Mouse (Mus musculus) hindbrain, embryonic 15.5 days (tissue): Measurements from ENCODE around the gene Vgll2. TPM values are rescaled to one million over a fixed set of nuclear protein-coding genes. Genes with fewer than 3 reads are reported as not detected.

ENCODE experiments used
- ATAC-seq: fragments of 200-750 bp; cut with Nextera tagmentation; 2 replicates; pipeline ENCODE4 v1.8.0; 2017; ENCODE audit warnings: low read depth, moderate number of reproducible peaks, moderate TSS enrichment; ENCODE audit not compliant: low FRiP score
- H3K27ac ChIP-seq: fragments of 300-500 bp; sonication (generic); replicated peaks from 2 replicates; pipeline ENCODE4 v1.5.1; 2015; ENCODE audit warnings: mild to moderate bottlenecking, inconsistent platforms
- H3K27me3 ChIP-seq: fragments of 300-500 bp; sonication (generic); 2 replicates; pipeline ENCODE4 v1.6.1; 2015; ENCODE audit warnings: control low read depth, inconsistent platforms
- H3K36me3 ChIP-seq: fragments of 300-500 bp; sonication (generic); 2 replicates; pipeline ENCODE4 v1.6.1; 2015; ENCODE audit warnings: control low read depth, inconsistent platforms
- H3K4me1 ChIP-seq: fragments of 300-500 bp; sonication (generic); replicated peaks from 2 replicates; pipeline ENCODE4 v1.6.1; 2015; ENCODE audit warnings: control low read depth, inconsistent platforms
- H3K4me2 ChIP-seq: fragments of 300-500 bp; sonication (generic); 2 replicates; pipeline ENCODE4 v1.6.1; 2015; ENCODE audit warnings: moderate library complexity, mild to moderate bottlenecking, inconsistent platforms
- H3K4me3 ChIP-seq: fragments of 300-500 bp; sonication (generic); 2 replicates; pipeline ENCODE4 v1.5.1; 2015; ENCODE audit warnings: mild to moderate bottlenecking, inconsistent platforms
- H3K9ac ChIP-seq: fragments of 300-500 bp; sonication (generic); 2 replicates; pipeline ENCODE4 v1.6.1; 2015; ENCODE audit warnings: inconsistent platforms
- H3K9me3 ChIP-seq: fragments of 300-500 bp; sonication (generic); 2 replicates; pipeline ENCODE4 v1.6.1; 2016; ENCODE audit warnings: control low read depth, inconsistent platforms
- WGBS: fragments of 180-500 bp; shearing (Covaris S2); methylation state at CpG from one replicate; pipeline ENCODE4 v1.1.7; 2015; 5-methylcytosine and 5-hydroxymethylcytosine counted together
- polyA plus RNA-seq: library from polyadenylated mRNA; unstranded; fragments of >200 nt; fragmentation: Nextera tagmentation; extraction: Ambion mirVana; gene quantifications from 2 replicates; pipeline ENCODE4 v1.2.1, GENCODE M21; 2015

Gene Vgll2
- 0.17 and 0.19 TPM in 2 replicates for polyA plus RNA-seq

DNA sequence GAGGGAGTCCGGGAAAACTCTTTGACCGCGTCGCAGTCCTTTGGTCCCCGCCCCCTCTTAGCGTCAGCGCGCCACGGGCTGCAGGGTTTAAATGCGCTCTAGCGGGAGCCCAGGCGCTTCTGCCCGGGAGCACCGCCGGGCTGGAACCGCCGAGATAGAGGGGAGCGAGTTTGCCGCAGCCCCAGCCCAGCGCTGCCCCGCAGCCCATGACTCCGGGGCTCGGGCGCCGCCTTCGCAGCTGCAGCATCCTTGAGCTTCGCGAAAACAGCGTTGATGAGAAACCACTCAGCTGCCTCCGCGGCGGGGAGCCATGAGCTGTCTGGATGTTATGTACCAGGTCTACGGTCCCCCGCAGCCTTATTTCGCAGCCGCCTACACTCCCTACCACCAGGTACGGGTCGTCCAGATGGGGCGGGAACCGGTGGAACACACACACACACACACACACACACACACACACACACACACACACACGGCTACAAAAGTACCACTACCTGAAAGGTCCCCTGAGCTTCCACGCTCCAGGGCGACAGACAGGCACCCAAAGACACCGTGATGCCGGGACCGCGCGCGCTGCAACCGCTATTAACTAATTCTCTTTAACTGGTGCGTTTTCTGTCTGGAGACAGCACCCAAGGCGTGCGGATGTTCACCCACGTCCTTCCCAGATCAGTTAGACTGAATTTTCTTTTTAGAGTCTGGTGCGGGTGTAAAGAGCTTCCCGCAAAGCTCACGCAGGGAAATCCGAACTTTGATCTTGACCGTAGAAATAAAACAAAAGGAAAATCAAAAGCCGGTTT is at the start of gene Vgll2:
Gene Vgll2, plus strand, starts transcription at position 90 of the 800 bp plus-strand sequence.
- H3K4me1 ChIP-seq, result peaks cover 19% of the 10 kb centered on the region
- no peak within 1 kb of the TSS for H3K27ac ChIP-seq
- peak within 1 kb of the TSS; percentile 47 for H3K4me3 ChIP-seq
- no peaks in the 10 kb centered on the region for H3K9me3 ChIP-seq
- under 1% methylated on average over 60 of the region's 60 CpGs for WGBS
- peak within 1 kb of the TSS; percentile 89 for H3K4me2 ChIP-seq
- peak; percentile 86 for ATAC-seq
- peak within 1 kb of the TSS; percentile 22; the same call in 1 of the 2 replicates for H3K9ac ChIP-seq
- H3K36me3 ChIP-seq, result no peaks in the 10 kb centered on the region
- peaks cover 76% of the 10 kb centered on the region for H3K27me3 ChIP-seq

DNA sequence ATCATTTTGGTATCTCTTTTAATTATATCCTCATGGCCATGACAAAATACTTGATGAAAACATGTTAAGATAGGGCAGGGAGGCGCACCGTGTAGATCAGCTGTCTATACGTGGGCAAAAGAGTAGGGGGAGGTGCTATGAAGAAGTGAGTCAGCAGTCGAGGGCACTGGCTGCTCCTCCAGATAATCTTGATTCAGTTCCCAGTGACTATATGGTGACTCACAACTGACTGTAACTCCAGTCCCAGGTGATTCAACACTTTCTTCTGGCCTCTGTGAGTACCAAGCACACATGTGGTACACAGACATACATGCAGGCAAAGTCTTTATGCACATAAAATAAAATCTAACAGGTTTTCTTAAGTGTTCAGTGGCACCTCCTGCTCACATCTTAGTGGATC is 47.2 kb upstream of the Vgll2 start:
- Histone ChIP-seq H3K4me2 (no peak overlapping the region), H3K4me1 (no peaks in the 10 kb centered on the region), H3K9me3 (no peaks in the 10 kb centered on the region), H3K27me3 (no peaks in the 10 kb centered on the region), H3K36me3 (no peaks in the 10 kb centered on the region), H3K27ac (no peak overlapping the region), H3K9ac (no peak overlapping the region), H3K4me3 (no peak overlapping the region)
- ATAC-seq, result no peak
- WGBS, result 91% methylated on average over 4 of the region's 4 CpGs

DNA sequence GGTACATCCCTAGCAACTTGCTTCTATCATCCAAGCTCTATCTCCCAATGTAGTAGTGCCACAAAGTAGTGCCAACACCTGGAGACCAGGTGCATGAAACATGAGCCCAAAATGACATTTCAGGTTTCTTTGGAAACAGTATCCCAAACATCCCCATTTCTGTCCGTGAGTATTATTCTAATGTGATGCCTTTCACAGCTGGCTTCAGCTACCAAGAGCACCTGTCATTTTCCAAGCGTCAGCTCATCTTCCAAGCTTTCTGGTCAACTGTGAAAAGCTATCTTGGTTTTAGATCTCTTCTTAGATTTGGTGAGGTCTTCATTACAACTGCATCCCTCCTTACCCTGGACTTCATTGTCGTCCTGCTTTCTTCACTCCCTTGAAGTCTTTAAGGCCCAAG is 46.7 kb upstream of the Vgll2 start:
- H3K27ac ChIP-seq, result no peak overlapping the region
- no peaks in the 10 kb centered on the region for H3K27me3 ChIP-seq
- H3K4me1 ChIP-seq, result no peaks in the 10 kb centered on the region
- H3K4me2 ChIP-seq, result no peak overlapping the region
- H3K9ac ChIP-seq, result no peak overlapping the region
- no peaks in the 10 kb centered on the region for H3K36me3 ChIP-seq
- ATAC-seq, result no peak
- H3K9me3 ChIP-seq, result no peaks in the 10 kb centered on the region
- H3K4me3 ChIP-seq, result no peak overlapping the region
- WGBS, result 95% methylated on average over 3 of the region's 3 CpGs

DNA sequence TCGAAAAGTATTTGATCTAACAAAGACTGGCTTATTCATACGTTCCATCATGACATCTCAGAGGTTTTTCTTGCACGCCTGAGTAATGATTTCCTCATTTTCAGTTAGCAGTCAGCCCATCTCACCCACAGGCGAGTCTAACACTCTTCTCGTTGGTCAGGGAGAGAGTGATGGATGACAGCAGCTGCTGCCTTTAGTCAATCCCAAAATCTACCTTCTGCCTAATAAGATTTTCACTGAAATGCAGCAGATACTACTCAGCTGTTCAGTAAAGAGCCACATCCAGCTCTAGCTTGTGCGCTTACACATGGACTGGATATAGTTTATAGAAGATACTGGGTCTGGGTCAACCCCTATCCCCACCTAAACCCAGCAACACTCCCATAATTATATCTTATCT is 40.7 kb upstream of the Vgll2 start:
- WGBS, result 77% methylated on average over 6 of the region's 6 CpGs

DNA sequence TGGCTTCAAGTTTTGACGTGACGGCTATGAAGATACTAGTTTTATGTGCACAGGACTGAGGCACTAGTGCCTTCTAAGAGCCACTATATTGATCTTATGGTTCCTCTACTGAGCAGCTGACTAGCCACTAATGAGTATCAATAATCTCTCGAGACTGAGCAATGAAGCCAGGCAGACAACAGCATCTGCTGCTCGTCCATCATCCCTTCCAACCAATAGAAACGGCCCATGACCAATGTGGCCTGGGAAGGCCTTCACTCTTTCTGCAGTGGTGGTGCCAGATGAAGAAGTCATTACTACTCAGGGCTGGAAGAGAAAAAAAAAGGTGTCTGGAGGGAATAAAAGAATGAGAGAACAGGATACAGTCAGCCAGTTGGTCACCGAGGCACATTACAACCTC is 39.9 kb upstream of the Vgll2 start:
- H3K27ac ChIP-seq, result no peak overlapping the region
- H3K27me3 ChIP-seq, result no peaks in the 10 kb centered on the region
- H3K4me3 ChIP-seq, result no peak overlapping the region
- no peaks in the 10 kb centered on the region for H3K9me3 ChIP-seq
- no peak overlapping the region for H3K4me2 ChIP-seq
- no peak for ATAC-seq
- WGBS, result 72% methylated on average over 6 of the region's 6 CpGs
- no peak overlapping the region for H3K9ac ChIP-seq
- H3K4me1 ChIP-seq, result no peaks in the 10 kb centered on the region
- no peaks in the 10 kb centered on the region for H3K36me3 ChIP-seq

More for the DNA sequence above, 40.7 kb upstream of the Vgll2 start:
- ATAC-seq, result no peak
- Histone ChIP-seq H3K4me3 (no peak overlapping the region), H3K27ac (no peak overlapping the region), H3K4me2 (no peak overlapping the region), H3K9ac (no peak overlapping the region), H3K27me3 (no peaks in the 10 kb centered on the region), H3K9me3 (no peaks in the 10 kb centered on the region), H3K4me1 (no peaks in the 10 kb centered on the region), H3K36me3 (no peaks in the 10 kb centered on the region)

DNA sequence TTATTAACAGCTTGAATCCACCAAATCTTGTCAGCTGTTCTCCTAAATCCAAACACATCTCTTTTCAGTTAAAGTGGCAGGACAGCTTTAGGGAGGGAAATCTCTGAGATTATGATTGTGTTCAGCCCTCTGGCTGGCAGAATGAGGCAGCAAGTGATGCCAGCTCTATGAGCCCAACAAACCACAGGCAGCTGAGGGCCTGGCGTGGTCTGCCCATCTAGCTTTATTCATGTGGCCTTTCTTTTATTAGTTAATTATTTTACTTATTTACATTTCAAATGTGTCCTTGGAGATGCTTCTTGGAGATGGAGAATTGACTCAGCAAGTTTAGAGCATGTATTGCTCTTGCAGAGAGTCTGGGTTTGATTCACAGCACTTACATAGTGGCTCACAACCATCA is 3.8 kb upstream of the Vgll2 start:
- WGBS, result 41% methylated on average over 1 of the region's 1 CpGs
- Histone ChIP-seq H3K9me3 (no peaks in the 10 kb centered on the region), H3K4me1 (peaks cover 13% of the 10 kb centered on the region), H3K27me3 (peaks cover 37% of the 10 kb centered on the region), H3K4me2 (no peak overlapping the region), H3K27ac (no peak overlapping the region), H3K36me3 (no peaks in the 10 kb centered on the region), H3K4me3 (no peak overlapping the region), H3K9ac (no peak overlapping the region)
- ATAC-seq, result no peak

DNA sequence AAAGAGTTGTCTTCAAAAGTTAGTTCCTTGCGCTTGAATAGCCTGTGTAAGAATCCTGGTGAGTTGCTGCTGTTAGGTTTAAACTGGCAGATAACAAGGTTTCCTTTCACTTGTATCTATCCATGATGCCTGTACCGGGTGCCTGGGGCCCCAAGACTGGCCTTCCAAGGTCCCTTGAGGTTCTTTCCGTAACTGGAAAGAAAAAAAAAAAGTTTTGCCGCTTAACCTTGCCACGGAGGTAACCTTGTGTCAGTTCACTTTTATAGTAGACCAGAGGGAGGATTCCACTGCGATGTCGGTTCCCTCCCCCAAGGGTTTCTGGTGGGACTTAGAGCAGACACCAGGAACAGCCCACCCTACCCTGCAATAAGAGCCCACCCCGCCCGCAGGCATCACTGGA is 1.1 kb upstream of the Vgll2 start:
- Histone ChIP-seq H3K27ac (no peak overlapping the region), H3K9ac (no peak overlapping the region), H3K27me3 (peaks cover 64% of the 10 kb centered on the region), H3K36me3 (no peaks in the 10 kb centered on the region), H3K4me3 (no peak overlapping the region), H3K9me3 (no peaks in the 10 kb centered on the region), H3K4me2 (no peak overlapping the region), H3K4me1 (peaks cover 13% of the 10 kb centered on the region)
- no peak for ATAC-seq
- WGBS, result 1% methylated on average over 9 of the region's 9 CpGs

DNA sequence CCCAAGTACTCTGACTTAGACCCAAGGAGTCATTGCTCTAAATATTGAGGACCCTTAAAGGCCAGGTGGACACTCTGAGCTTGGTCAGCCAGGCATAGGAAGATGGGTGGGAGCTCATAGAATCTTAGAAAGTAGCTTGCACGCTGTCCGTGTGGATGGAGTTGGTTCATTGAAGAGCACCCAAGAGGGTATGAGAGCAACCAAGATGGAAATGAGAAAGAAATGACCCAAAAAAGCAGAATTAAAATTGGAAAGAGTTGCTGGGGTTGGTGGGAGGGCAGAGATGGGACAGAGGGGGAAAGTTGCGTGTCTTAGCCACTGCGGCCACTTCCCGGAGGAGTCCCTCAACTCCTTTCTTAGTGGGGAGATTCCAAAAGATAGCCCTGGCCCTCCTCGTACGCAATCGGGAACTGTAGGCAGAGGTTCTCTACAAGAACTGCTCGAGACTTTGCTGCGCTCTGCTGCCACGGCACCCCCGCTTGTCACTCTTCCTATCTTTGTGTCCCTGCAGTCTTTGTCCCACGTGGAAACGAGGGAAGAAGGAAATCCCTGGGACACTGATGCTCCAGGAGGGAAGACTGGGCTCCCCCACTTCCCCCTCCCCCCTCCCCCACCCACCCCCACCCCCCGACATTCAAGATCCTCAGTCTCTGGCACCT is 437 bp upstream of the Vgll2 start:
- H3K27ac ChIP-seq, result no peak overlapping the region
- H3K9me3 ChIP-seq, result no peaks in the 10 kb centered on the region
- no peaks in the 10 kb centered on the region for H3K36me3 ChIP-seq
- peak overlapping the region; percentile 47 for H3K4me3 ChIP-seq
- H3K9ac ChIP-seq, result no peak overlapping the region
- H3K4me1 ChIP-seq, result peaks cover 13% of the 10 kb centered on the region
- H3K27me3 ChIP-seq, result peaks cover 69% of the 10 kb centered on the region
- H3K4me2 ChIP-seq, result peak overlapping the region; percentile 89
- WGBS, result under 1% methylated on average over 15 of the region's 15 CpGs
- peak; percentile 59 for ATAC-seq

DNA sequence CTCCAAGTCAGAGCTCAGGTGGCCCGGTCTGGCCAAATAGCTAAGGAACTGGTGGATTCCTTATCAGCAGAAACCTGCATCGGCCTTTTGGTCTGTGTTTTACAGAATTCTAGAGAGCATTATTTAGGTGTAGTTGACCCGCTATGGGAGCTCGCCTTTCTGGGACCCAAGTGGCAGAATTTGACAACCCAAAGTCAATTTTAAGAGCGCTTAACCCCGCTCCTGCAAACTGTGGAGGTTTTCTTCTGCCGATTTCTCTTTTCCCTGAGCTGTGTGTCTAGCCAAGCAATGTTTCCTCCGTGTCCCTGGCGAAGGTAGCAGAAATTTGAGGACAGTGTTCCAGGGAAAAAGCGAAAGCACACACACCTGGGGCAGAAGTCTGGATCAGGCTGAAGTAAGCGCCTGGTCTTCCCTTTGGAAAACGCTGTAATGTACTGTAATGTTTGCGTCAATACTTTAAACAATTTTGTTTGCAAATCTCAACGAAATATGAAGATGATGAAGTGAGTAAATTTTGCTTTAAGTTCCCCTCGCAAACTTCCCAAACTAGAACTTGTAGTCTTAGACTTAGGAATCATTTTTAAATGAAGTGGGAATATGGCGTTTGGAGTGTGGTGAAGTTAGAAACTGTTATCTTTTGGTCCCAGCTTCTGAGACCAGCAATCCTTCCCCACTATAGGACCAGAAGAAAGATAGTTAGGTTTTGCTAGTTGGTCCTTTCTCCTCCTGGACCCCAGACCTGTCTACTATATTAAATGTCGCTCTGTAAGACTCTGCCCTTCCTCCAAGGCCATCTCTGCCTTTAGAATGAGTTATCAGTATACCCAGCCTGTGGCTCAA is 1.1 kb downstream of the Vgll2 start:
- Histone ChIP-seq H3K36me3 (no peaks in the 10 kb centered on the region), H3K4me2 (peak overlapping the region; percentile 89), H3K4me3 (peak overlapping the region; percentile 47), H3K9me3 (no peaks in the 10 kb centered on the region), H3K4me1 (peaks cover 24% of the 10 kb centered on the region), H3K9ac (no peak overlapping the region), H3K27me3 (peaks cover 81% of the 10 kb centered on the region), H3K27ac (no peak overlapping the region)
- WGBS, result 4% methylated on average over 17 of the region's 17 CpGs
- ATAC-seq, result no peak

DNA sequence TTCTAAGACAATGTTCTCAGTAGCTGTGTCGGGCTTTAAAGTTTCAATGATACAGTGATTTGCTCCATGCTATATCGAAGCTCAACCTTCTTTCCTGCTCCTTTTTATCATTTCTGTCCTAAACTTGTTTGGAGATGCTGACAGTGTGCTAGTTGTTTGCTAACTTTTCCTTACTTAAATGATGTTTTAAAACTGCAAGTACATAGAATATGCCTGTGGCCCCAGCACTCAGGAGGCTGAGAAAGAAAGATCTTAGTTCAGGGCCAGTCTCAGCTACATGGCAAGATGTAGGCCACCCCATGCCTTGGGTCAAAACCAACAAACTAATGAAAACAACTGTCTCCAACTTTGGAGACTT is 1.7 kb downstream of the Vgll2 start:
- no peak overlapping the region for H3K4me3 ChIP-seq
- ATAC-seq, result no peak
- H3K9ac ChIP-seq, result no peak overlapping the region
- no peak overlapping the region for H3K4me2 ChIP-seq
- no peak overlapping the region for H3K27ac ChIP-seq
- peaks cover 24% of the 10 kb centered on the region for H3K4me1 ChIP-seq
- H3K27me3 ChIP-seq, result peaks cover 82% of the 10 kb centered on the region
- 10% methylated on average over 2 of the region's 2 CpGs for WGBS
- no peaks in the 10 kb centered on the region for H3K9me3 ChIP-seq
- no peaks in the 10 kb centered on the region for H3K36me3 ChIP-seq

DNA sequence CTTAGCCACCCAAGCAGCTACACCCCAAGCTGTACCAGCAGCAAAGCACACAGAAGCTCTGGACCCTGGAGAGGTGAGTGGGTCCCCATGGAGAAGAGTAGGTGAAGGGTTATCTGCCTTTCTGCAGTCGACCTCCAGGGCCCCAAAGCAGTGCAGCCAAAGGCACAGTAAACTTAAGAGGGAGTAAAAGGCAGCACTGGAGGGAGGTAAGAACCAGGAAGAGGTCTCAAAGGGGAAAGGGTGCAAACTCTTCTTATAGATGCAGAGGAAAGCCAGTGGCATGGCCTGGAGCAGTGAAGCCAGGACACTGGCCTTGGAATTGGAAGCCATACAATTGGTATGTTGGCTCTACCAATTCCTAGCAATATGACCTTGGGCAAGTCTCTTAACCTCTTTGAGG is 3.0 kb downstream of the Vgll2 start:
- Histone ChIP-seq H3K27me3 (peaks cover 85% of the 10 kb centered on the region), H3K4me2 (no peak overlapping the region), H3K27ac (no peak overlapping the region), H3K9ac (no peak overlapping the region), H3K9me3 (no peaks in the 10 kb centered on the region), H3K4me3 (no peak overlapping the region), H3K4me1 (peaks cover 24% of the 10 kb centered on the region), H3K36me3 (no peaks in the 10 kb centered on the region)
- ATAC-seq, result no peak
- WGBS, result 0% methylated on average over 1 of the region's 1 CpGs

DNA sequence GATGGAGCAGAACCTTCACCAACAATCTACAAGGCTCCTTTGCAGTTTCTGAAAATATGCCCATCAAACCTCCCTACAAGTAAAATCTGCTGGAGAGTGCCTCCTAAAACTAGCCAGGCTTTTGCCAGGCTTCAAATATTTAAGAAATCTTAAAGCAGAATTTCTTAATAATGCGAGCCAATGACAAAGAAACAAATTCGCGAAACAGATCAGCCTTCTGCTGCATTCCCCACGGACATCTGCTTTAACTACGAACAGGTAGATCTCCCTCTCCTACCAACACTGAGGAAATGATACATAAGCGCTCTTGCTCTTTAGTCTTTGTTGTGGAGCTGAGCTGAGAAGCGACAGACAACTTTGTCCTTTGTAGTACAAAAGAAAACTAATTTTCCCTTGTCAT is 3.5 kb downstream of the Vgll2 start:
- H3K36me3 ChIP-seq, result no peaks in the 10 kb centered on the region
- H3K4me1 ChIP-seq, result peaks cover 24% of the 10 kb centered on the region
- no peak overlapping the region for H3K9ac ChIP-seq
- WGBS, result 12% methylated on average over 7 of the region's 7 CpGs
- no peaks in the 10 kb centered on the region for H3K9me3 ChIP-seq
- ATAC-seq, result no peak
- H3K4me2 ChIP-seq, result no peak overlapping the region
- no peak overlapping the region for H3K27ac ChIP-seq
- peaks cover 83% of the 10 kb centered on the region for H3K27me3 ChIP-seq
- H3K4me3 ChIP-seq, result no peak overlapping the region
